Mouse (Mus musculus) hindbrain, embryonic 11.5 days (tissue): ENCODE data around the gene Ndufv2. TPM values are rescaled to one million over a fixed set of nuclear protein-coding genes. Genes with fewer than 3 reads are reported as not detected.

Experiments
- ATAC-seq: fragments of 200-750 bp; cut with Nextera tagmentation; 2 replicates; pipeline ENCODE4 v1.8.0; 2017; ENCODE audit warnings: mild to moderate bottlenecking, moderate TSS enrichment, moderate library complexity; ENCODE audit not compliant: low FRiP score
- DNase-seq: peaks from one replicate; pipeline ENCODE4 v3.0.0-alpha.2; 2015; ENCODE audit warnings: low spot score
- H3K27ac ChIP-seq: fragments of 300-500 bp; sonication (generic); 2 replicates; pipeline ENCODE4 v1.5.1; 2014; ENCODE audit warnings: mild to moderate bottlenecking, low read depth, low read length
- H3K27me3 ChIP-seq: fragments of 300-500 bp; sonication (generic); 2 replicates; pipeline ENCODE4 v1.6.1; 2014; ENCODE audit warnings: mild to moderate bottlenecking, low read length, moderate library complexity, mixed read lengths; ENCODE audit not compliant: control insufficient read depth, insufficient read depth
- H3K36me3 ChIP-seq: fragments of 300-500 bp; sonication (generic); 2 replicates; pipeline ENCODE4 v1.6.1; 2014; ENCODE audit warnings: mild to moderate bottlenecking, low read length, moderate library complexity, mixed read lengths; ENCODE audit not compliant: control insufficient read depth, insufficient read depth
- H3K4me1 ChIP-seq: fragments of 300-500 bp; sonication (generic); replicated peaks from 2 replicates; pipeline ENCODE4 v1.6.1; 2014; ENCODE audit warnings: low read length, mixed read lengths; ENCODE audit not compliant: control insufficient read depth, insufficient read depth
- H3K4me2 ChIP-seq: fragments of 300-500 bp; sonication (generic); replicated peaks from 2 replicates; pipeline ENCODE4 v1.6.1; 2014; ENCODE audit warnings: mild to moderate bottlenecking, low read depth, low read length
- H3K4me3 ChIP-seq: fragments of 300-500 bp; sonication (generic); 2 replicates; pipeline ENCODE4 v1.5.1; 2014; ENCODE audit warnings: low read depth, low read length
- H3K9ac ChIP-seq: fragments of 300-500 bp; sonication (generic); 2 replicates; pipeline ENCODE4 v1.6.1; 2014; ENCODE audit warnings: low read depth, low read length
- H3K9me3 ChIP-seq: fragments of 300-500 bp; sonication (generic); 2 replicates; pipeline ENCODE4 v1.6.1; 2016; ENCODE audit warnings: low read length; ENCODE audit not compliant: control insufficient read depth
- WGBS: fragments of 180-500 bp; shearing (Covaris S2); extraction: QIAGEN DNeasy Blood & Tissue Kit; methylation state at CpG from one replicate; pipeline ENCODE4 v1.1.7; 2014; 5-methylcytosine and 5-hydroxymethylcytosine counted together
- polyA plus RNA-seq: library from polyadenylated mRNA; unstranded; fragments of >200 nt; fragmentation: Nextera tagmentation; extraction: Ambion mirVana; gene quantifications from 2 replicates; pipeline ENCODE4 v1.2.1, GENCODE M21; 2014

The Ndufv2 gene
- polyA plus RNA-seq, 1 experiment from 2014 or later, result 342 TPM

DNA sequence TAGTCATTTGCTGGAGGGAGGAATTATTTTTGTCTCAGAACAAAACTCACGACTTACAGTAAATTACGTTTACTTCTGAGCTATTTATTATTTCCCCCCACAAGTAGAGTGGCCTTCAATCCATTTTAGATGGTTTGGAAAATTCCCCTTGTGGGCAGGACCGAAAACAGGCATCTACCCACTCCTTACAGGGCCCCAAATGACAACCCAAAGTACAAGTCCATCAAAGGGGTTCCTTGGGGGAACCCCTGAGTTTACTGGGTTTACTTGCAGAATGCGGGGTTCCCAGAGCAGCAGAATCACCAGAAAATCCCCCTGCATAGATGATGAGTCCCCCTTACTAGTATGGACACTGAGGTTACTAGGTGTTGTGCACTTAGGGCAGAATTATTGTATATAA, 10.8 kb upstream of the Ndufv2 start:
- WGBS, result 51% methylated on average over 4 of the region's 4 CpGs
- H3K27ac ChIP-seq, result no peak overlapping the region
- H3K4me3 ChIP-seq, result peak overlapping the region; percentile 91

DNA sequence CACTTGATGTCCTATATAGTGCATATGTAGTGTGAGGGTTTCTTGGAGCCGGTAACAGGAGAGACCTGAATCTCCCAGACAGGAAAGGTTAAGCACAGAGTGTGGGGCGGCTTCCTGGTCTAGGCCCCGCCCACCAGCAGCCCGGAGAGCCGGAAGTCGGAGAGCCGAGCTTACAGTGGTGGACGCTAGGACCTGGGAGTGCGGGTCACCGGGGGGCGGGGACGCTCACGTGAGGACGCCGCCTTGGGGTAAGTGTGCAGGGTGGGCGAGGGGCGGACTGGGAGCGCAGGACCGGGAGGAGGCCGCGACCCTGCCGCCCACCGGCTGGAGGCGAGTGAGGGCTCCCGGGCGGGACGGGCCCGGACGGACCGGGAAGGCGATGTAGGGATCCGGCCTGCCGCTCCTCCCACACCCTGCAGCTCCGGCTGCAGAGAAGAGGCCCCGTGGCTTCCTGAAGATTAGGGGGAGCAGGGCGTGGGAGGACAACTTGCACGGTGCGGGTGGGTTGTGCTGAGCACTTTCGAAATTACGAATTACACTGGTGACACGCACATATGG, 10.1 kb upstream of the Ndufv2 start, which contains the start of gene Washc1:
Gene Washc1, plus strand, starts transcription at position 144 of the 558 bp plus-strand sequence.
- peak within 1 kb of the TSS; percentile 79 for H3K9ac ChIP-seq
- H3K36me3 ChIP-seq, result 0 out of 2 replicates have a peak, but pooled peaks cover 6% of the 10 kb centered on the region
- DNase-seq (peak; percentile 96), ATAC-seq (peak; percentile 97)
- peaks cover 4% of the 10 kb centered on the region; the same call in 1 of the 2 replicates for H3K4me1 ChIP-seq
- H3K27me3 ChIP-seq, result no peaks in the 10 kb centered on the region
- no peaks in the 10 kb centered on the region for H3K9me3 ChIP-seq
- WGBS, result 0% methylated on average over 40 of the region's 41 CpGs
- peak within 1 kb of the TSS; percentile 91 for H3K4me3 ChIP-seq
- no peak within 1 kb of the TSS; the same call in 1 of the 2 replicates for H3K27ac ChIP-seq
- peak within 1 kb of the TSS; percentile 52 for H3K4me2 ChIP-seq

More for the DNA sequence above, 10.8 kb upstream of the Ndufv2 start:
- DNase-seq, result no peak
- Histone ChIP-seq H3K27me3 (no peaks in the 10 kb centered on the region), H3K4me1 (peaks cover 4% of the 10 kb centered on the region; the same call in 1 of the 2 replicates), H3K9me3 (no peaks in the 10 kb centered on the region), H3K4me2 (peak overlapping the region; percentile 52), H3K36me3 (0 out of 2 replicates have a peak, but pooled peaks cover 6% of the 10 kb centered on the region), H3K9ac (no peak overlapping the region)
- no peak for ATAC-seq

DNA sequence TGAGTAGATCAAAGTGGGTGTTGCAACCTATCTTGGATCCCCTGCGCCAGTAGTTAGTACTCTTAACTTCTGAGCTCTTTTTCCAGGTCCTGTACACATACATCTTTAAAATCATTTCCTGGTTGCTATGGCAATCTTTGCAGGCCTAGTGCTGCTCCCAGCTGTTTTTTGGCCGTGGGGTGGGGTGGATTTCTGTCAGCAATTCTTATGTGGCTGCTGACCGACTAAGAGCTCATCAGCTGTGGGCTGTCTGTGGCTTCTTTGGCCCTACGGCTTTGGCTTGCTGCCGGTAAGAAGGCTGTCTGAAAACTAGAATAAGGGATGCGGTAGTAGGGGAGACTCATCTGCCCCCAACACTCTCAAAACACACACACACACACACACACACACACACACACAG, 9.4 kb upstream of the Ndufv2 start:
- no peaks in the 10 kb centered on the region for H3K36me3 ChIP-seq
- WGBS, result 53% methylated on average over 6 of the region's 6 CpGs
- H3K4me3 ChIP-seq, result peak overlapping the region; percentile 91
- H3K9me3 ChIP-seq, result no peaks in the 10 kb centered on the region
- peaks cover 4% of the 10 kb centered on the region; the same call in 1 of the 2 replicates for H3K4me1 ChIP-seq
- H3K4me2 ChIP-seq, result peak overlapping the region; percentile 52; the same call in 1 of the 2 replicates
- H3K27me3 ChIP-seq, result no peaks in the 10 kb centered on the region
- ATAC-seq (0 out of 2 replicates have a peak, but pooled peaks have one; percentile 16), DNase-seq (no peak)
- H3K9ac ChIP-seq, result peak overlapping the region; percentile 79; the same call in 1 of the 2 replicates
- H3K27ac ChIP-seq, result no peak overlapping the region

DNA sequence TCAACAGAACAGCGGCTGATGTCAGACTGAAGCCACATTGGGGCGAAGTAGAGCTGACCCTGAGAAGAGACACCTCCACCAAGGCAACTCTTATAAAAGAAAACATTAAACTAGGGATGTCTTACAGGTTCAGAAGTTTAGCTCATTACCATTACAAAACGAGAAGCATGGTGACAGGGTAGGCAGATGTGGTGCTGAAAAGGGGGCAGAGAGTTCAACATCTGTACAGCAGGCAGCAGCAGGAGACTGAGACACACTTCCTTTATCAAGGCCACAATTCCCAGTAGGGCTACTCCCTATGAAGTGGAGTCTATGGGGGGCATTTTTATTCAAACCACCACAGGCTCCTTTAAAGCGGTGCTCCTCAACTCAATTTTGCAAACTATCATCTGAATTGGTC, 6.8 kb upstream of the Ndufv2 start:
- H3K9me3 ChIP-seq, result no peaks in the 10 kb centered on the region
- no peak overlapping the region for H3K27ac ChIP-seq
- 84% methylated on average over 4 of the region's 4 CpGs for WGBS
- ATAC-seq (no peak), DNase-seq (no peak)
- no peak overlapping the region for H3K9ac ChIP-seq
- no peak overlapping the region for H3K4me2 ChIP-seq
- H3K27me3 ChIP-seq, result no peaks in the 10 kb centered on the region
- no peak overlapping the region for H3K4me3 ChIP-seq
- H3K4me1 ChIP-seq, result peaks cover 4% of the 10 kb centered on the region; the same call in 1 of the 2 replicates
- H3K36me3 ChIP-seq, result no peaks in the 10 kb centered on the region

DNA sequence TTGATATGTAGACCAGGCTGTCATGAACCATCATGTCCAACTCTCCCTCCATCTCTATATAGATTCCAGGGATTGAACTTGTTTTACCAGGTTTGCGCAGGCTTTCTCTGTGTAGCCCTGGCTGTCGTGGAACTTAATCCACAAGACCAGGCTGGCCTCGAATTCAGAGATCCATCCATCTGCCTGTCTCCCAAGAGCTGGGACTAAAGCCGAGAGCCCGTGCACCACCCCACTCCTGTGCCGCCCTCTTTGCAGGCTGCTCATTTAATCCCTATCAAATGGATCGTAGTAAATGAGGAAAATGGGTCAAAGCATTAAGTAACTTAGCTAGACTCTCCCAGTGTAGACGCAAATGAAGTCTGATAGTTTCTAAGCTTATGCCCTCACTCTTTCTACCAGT, 6.1 kb upstream of the Ndufv2 start:
- Histone ChIP-seq H3K27ac (no peak overlapping the region), H3K36me3 (no peaks in the 10 kb centered on the region), H3K27me3 (no peaks in the 10 kb centered on the region), H3K4me2 (no peak overlapping the region), H3K9me3 (no peaks in the 10 kb centered on the region), H3K4me1 (peaks cover 4% of the 10 kb centered on the region; the same call in 1 of the 2 replicates), H3K9ac (no peak overlapping the region), H3K4me3 (no peak overlapping the region)
- ATAC-seq, result no peak
- WGBS, result 71% methylated on average over 8 of the region's 8 CpGs
- DNase-seq, result no peak

DNA sequence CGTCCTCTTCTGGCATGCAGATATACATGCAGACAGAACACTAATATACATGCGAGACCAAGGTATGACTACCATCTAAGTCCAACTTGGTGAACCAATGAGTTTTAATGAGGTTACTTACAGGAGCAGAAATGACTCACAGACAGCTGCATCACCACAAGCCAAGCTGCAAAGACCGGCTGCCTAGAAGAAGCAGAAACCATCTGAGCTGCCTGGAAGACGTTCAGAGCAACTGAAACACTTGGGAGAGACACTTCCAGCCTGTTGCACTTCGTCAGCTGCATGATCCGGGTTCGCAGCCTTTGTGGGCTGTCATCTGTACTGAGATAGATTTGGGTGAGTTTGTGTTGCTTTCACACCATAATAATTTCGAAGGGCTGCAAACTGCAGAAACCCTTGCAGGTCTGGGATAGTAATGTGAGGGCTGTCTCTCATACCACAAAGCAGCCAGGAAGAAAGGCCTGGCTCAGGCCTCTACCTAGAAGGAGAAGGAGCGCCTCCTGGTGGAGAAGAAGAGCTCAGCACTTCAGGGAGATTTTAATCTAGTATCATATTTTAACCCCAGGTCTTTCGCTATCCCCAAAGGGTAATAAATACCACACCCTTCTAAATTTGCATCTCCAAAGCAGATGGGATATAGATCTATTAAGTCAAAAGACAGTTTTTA, 5.4 kb upstream of the Ndufv2 start:
- ATAC-seq (no peak), DNase-seq (peak; percentile 82)
- Histone ChIP-seq H3K4me1 (no peaks in the 10 kb centered on the region), H3K36me3 (no peaks in the 10 kb centered on the region), H3K27me3 (no peaks in the 10 kb centered on the region), H3K4me2 (no peak overlapping the region), H3K27ac (no peak overlapping the region), H3K9me3 (no peaks in the 10 kb centered on the region), H3K4me3 (no peak overlapping the region), H3K9ac (no peak overlapping the region)
- 53% methylated on average over 10 of the region's 10 CpGs for WGBS

DNA sequence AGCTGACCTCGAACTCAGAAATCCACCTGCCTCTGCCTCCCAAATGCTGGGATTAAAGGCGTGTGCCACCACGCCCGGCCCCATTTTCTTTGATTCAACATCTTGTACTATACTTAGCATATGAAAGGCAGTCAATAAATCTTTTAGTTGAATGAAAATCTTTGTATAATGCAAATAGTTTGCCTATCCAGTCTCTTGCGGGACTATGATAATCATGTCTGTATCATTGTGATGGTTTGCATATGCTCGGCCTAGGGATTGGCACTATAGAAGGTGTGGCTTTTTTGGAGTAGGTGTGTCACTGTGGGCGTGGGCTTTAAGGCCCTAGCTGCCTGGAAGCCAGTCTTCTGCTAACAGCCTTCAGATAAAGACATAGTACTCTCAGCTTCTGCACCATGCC, 2.7 kb upstream of the Ndufv2 start:
- ATAC-seq (no peak), DNase-seq (no peak)
- WGBS, result 85% methylated on average over 7 of the region's 7 CpGs
- Histone ChIP-seq H3K4me2 (no peak overlapping the region), H3K9ac (no peak overlapping the region), H3K9me3 (no peaks in the 10 kb centered on the region), H3K4me3 (no peak overlapping the region), H3K27me3 (no peaks in the 10 kb centered on the region), H3K4me1 (no peaks in the 10 kb centered on the region), H3K36me3 (no peaks in the 10 kb centered on the region), H3K27ac (no peak overlapping the region)

DNA sequence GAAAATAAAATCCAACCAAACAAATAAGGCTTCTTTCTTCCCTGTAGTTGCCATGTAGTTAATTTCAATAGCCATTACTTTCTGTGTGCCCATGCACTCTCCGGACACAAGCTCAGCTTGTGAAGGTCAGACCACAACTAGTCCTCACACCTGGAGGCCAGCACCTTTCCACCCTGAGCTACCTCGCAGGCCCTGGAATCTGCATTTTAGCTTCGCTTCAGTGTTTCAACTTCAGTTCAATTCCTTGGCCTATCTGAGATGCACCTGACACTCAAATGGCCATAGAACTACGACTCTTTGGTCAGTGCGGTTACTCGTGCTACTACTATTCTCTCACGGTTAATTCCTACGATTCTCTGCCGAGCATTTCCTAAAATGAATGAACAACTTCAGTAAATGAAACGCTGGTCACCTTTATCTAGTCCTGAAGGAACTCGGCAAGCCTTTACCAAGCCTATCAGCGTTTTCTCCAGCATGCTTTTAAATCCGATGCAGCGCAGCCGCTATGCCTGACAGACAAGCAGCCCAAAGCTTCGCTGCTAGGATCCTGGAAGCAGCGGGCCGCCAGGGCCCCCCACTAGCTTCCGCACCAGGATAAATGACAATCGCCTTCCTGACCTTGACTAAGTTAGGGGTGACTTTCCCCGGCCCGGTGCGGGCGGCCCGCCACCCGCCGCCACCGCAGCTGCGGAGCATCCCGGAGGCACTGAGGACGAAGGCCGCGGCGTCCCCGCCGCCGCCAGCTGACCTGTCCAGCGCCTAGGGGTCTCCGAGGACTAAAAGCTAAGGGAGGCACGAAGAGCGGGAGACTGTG, 586 bp downstream of the Ndufv2 start:
- Histone ChIP-seq H3K27ac (peak overlapping the region; percentile 90), H3K4me3 (peak overlapping the region; percentile 65), H3K4me1 (no peaks in the 10 kb centered on the region), H3K27me3 (no peaks in the 10 kb centered on the region), H3K9me3 (no peaks in the 10 kb centered on the region), H3K36me3 (no peaks in the 10 kb centered on the region), H3K4me2 (peak overlapping the region; percentile 53), H3K9ac (peak overlapping the region; percentile 96)
- ATAC-seq, result no peak; the same call in 1 of the 2 replicates
- DNase-seq, result no peak
- under 1% methylated on average over 41 of the region's 41 CpGs for WGBS
